8 mouse cellular contexts compared by ENCODE assay signal in genomic region chr4:43563601-43563875, GRCm38 (mm10). TPM values are rescaled to one million over a fixed set of nuclear protein-coding genes. Genes with fewer than 3 reads are reported as not detected.
DNase-seq lines count a peak whose midpoint lies in the region; ATAC-seq and TF ChIP-seq lines count a peak whose summit lies in the region.

No protein-coding gene starts in this region.

- WGBS in cerebellum, adult 2 months: 81% methylated on average over 4 of the region's 4 CpGs
- WGBS in neural tube, embryonic 11.5 days: 79% methylated on average over 4 of the region's 4 CpGs
- WGBS in liver, embryonic 13.5 days (ENCODE audit: insufficient replicate concordance): 25% methylated on average over 4 of the region's 4 CpGs

- no peak for ATAC-seq in neural tube, embryonic 11.5 days (ENCODE audit: insufficient read depth, low FRiP score, low TSS enrichment)
- no peak for ATAC-seq in liver, embryonic 13.5 days (ENCODE audit: low read depth)

- no peak for TF ChIP-seq POLR2A in cerebellum, adult 2 months (IDR thresholded peaks at IDR 0.05; ENCODE audit: borderline replicate concordance, insufficient read depth, low read length)

- DNase-seq in cerebellum, adult 2 months: no peak
- no peak for DNase-seq in cerebellum, adult 9-10 months
- no peak for DNase-seq in neural tube, embryonic 11.5 days (ENCODE audit: low spot score)
- no peak for DNase-seq in neural tube, embryonic 10.5 days (ENCODE audit: extremely low spot score, low spot score)
- no peak for DNase-seq in liver, embryonic 13.5 days
- DNase-seq in urinary bladder, adult 18-20 months (ENCODE audit: low spot score in 2 of 2): no peak
- no peak for DNase-seq in cerebellum, postnatal 4 days (ENCODE audit: low spot score in 2 of 2)
- DNase-seq in kidney, postnatal 10 days: no peak

- H3K4me1 ChIP-seq in cerebellum, adult 2 months (ENCODE audit: control insufficient read depth, insufficient read depth, low read length): peaks cover 19% of the 10 kb centered on the region
- H3K4me1 ChIP-seq in neural tube, embryonic 11.5 days (ENCODE audit: control insufficient read depth, insufficient read depth, low read length): peaks cover 31% of the 10 kb centered on the region
- H3K4me1 ChIP-seq in liver, embryonic 13.5 days (replicated peaks): peaks cover 43% of the 10 kb centered on the region

- peak overlapping the region; percentile 86 for H3K4me3 ChIP-seq in cerebellum, adult 2 months (replicated peaks; ENCODE audit: insufficient read depth, low read depth, low read length)
- H3K4me3 ChIP-seq in neural tube, embryonic 11.5 days (ENCODE audit: low read depth, low read length): peak overlapping the region; percentile 89; the same call in 1 of the 2 replicates
- peak overlapping the region; percentile 72 for H3K4me3 ChIP-seq in liver, embryonic 13.5 days (replicated peaks)

- H3K27ac ChIP-seq in cerebellum, adult 2 months (ENCODE audit: insufficient read depth, low read length): no peak overlapping the region
- H3K27ac ChIP-seq in neural tube, embryonic 11.5 days (ENCODE audit: low read depth, low read length): no peak overlapping the region
- H3K27ac ChIP-seq in liver, embryonic 13.5 days: peak overlapping the region; percentile 99

- H3K9me3 ChIP-seq in neural tube, embryonic 11.5 days (ENCODE audit: control insufficient read depth, low read length): no peaks in the 10 kb centered on the region
- H3K9me3 ChIP-seq in liver, embryonic 13.5 days (replicated peaks): no peaks in the 10 kb centered on the region

- H3K9ac ChIP-seq in neural tube, embryonic 11.5 days (ENCODE audit: low read length): 0 out of 2 replicates have a peak overlapping the region, but pooled peaks have one; percentile 95
- peak overlapping the region; percentile 89 for H3K9ac ChIP-seq in liver, embryonic 13.5 days

- peak overlapping the region; percentile 67 for H3K4me2 ChIP-seq in neural tube, embryonic 11.5 days (ENCODE audit: low read depth)
- H3K4me2 ChIP-seq in liver, embryonic 13.5 days: peak overlapping the region; percentile 89

- TF ChIP-seq CTCF in cerebellum, adult 2 months (IDR thresholded peaks at IDR 0.05; ENCODE audit: borderline replicate concordance, insufficient read depth, low read depth, low read length): no peak

- H3K36me3 ChIP-seq in neural tube, embryonic 11.5 days (ENCODE audit: control insufficient read depth, insufficient read depth, low read length): peaks cover 22% of the 10 kb centered on the region
- peaks cover 43% of the 10 kb centered on the region for H3K36me3 ChIP-seq in liver, embryonic 13.5 days

- no peaks in the 10 kb centered on the region for H3K27me3 ChIP-seq in cerebellum, adult 2 months (ENCODE audit: control insufficient read depth, insufficient read depth, low read length)
- no peaks in the 10 kb centered on the region for H3K27me3 ChIP-seq in neural tube, embryonic 11.5 days (ENCODE audit: control insufficient read depth, insufficient read depth, low read length)
- H3K27me3 ChIP-seq in liver, embryonic 13.5 days: no peaks in the 10 kb centered on the region

RNA-seq across cellular contexts. Expression of gene Tln1, which starts 1.0 kb away (rescaled TPM):
- polyA plus RNA-seq in cerebellum, adult 2 months (2012; rRNA removed): 48.8 and 53.9 TPM in 2 replicates
- 42.1 and 48.8 TPM in 2 replicates for polyA plus RNA-seq in neural tube, embryonic 11.5 days (2014; fragmentation: Nextera tagmentation; extraction: Ambion mirVana)
- polyA plus RNA-seq in liver, embryonic 13.5 days (2015; fragmentation: Nextera tagmentation; extraction: Ambion mirVana): 38.6 and 42.4 TPM in 2 replicates

RNA-seq across cellular contexts. Expression of gene Creb3, which starts 1.4 kb away (rescaled TPM):
- 70.4 and 71.2 TPM in 2 replicates for polyA plus RNA-seq in cerebellum, adult 2 months (2012; rRNA removed)
- polyA plus RNA-seq in neural tube, embryonic 11.5 days (2014; fragmentation: Nextera tagmentation; extraction: Ambion mirVana): 56.0 and 62.5 TPM in 2 replicates
- 20.6 and 21.9 TPM in 2 replicates for polyA plus RNA-seq in liver, embryonic 13.5 days (2015; fragmentation: Nextera tagmentation; extraction: Ambion mirVana)

RNA-seq across cellular contexts. Expression of gene Rgp1, which starts 15.0 kb away (rescaled TPM):
- 30.3 and 39.2 TPM in 2 replicates for polyA plus RNA-seq in cerebellum, adult 2 months (2012; rRNA removed)
- polyA plus RNA-seq in neural tube, embryonic 11.5 days (2014; fragmentation: Nextera tagmentation; extraction: Ambion mirVana): 26.5 and 32.1 TPM in 2 replicates
- polyA plus RNA-seq in liver, embryonic 13.5 days (2015; fragmentation: Nextera tagmentation; extraction: Ambion mirVana): 13.8 and 15.1 TPM in 2 replicates

RNA-seq across cellular contexts. Expression of gene Gba2, which starts 15.1 kb away (rescaled TPM):
- 79.8 and 80.0 TPM in 2 replicates for polyA plus RNA-seq in cerebellum, adult 2 months (2012; rRNA removed)
- 29.8 and 30.8 TPM in 2 replicates for polyA plus RNA-seq in neural tube, embryonic 11.5 days (2014; fragmentation: Nextera tagmentation; extraction: Ambion mirVana)
- 16.5 and 18.1 TPM in 2 replicates for polyA plus RNA-seq in liver, embryonic 13.5 days (2015; fragmentation: Nextera tagmentation; extraction: Ambion mirVana)

RNA-seq across cellular contexts. Expression of gene Msmp, which starts 20.8 kb away (rescaled TPM):
- polyA plus RNA-seq in cerebellum, adult 2 months (2012; rRNA removed): not detected in 2 replicates
- 1.8 and 2.4 TPM in 2 replicates for polyA plus RNA-seq in neural tube, embryonic 11.5 days (2014; fragmentation: Nextera tagmentation; extraction: Ambion mirVana)
- polyA plus RNA-seq in liver, embryonic 13.5 days (2015; fragmentation: Nextera tagmentation; extraction: Ambion mirVana): 0.60 TPM in 1 of 2 replicates, not detected in the other
